Mouse (Mus musculus) heart, postnatal 14 days (tissue): ENCODE measurements at regions not wholly inside any gene's neighbourhood (a gene's known extent, or its start where the extent isn't known, plus 50 kb on each side); places are given as distances from the start of the nearest gene placed in this dataset.

Experiments used
- DNase-seq, 2 experiments: peaks; one replicate each; pipeline ENCODE4 v3.0.0; 2021 to 2022
- intact Hi-C: fragments of 180-260 bp; cut with DNase I; formaldehyde crosslinking; loops from one replicate; pipeline ENCODE4 v1.15.1; 2025

DNA sequence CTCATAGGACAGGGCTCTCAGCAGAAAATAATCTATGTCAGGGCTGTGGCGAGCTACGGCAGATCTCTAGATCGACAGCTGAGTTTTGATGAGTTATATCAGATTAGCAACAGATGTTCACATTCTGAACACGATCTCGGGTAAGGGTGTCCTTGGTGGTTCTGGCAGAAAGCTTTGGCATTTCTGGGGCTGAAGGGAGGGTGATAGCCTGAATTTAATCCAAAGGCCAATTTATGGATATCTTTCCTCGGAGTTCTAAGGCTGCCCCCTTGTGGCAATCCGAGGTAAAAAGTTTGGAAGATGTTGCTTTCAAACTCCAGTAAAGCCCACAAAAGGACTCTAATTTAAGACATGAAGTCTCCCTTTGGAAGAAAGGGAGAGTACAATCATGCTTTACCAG lies 101.3 kb upstream of the Luzp2 start:
- DNase-seq: peak; percentile 1 to 18
- intact Hi-C loops: no loop called here

DNA sequence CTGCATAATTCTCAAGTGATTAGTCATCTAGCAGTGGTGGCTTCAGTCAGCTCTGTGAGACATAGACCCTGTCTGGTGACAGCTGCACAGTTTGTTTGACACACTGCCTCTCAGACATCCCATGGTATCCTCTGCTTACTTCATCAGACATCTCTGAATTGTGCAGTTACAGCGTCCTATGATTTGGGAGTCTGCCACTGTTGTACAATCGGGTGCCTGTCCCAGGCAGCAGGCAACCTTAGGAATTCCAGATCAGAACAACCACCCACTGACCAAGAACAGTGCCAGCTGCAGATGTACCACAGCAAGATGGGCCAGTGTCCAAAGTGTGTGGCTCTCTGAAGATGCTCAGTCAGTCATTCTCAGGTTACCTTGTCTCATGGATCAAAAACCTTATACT lies 100.4 kb upstream of the Luzp2 start:
- no peak for DNase-seq
- intact Hi-C loops: no loop called here

DNA sequence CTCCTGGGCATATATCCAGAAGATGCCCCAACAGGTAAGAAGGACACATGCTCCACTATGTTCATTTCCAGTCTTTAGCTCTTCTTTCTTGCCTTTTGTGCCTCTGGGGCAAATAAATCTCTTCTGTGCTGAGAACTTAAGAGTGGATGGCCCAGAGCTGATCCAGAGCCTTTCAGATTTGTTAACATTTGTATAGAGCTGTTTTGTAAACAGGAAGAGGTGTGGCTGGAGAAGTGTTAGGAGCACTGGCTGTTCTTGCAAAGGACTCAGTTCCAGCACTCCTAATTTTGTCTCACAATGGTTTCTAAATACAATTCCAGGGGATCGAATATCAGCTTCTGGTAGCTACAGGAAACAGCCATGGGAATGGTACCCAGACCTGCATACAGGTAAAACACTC lies 68.0 kb upstream of the Luzp2 start:
- intact Hi-C loops: no loop called here
- no peak for DNase-seq

DNA sequence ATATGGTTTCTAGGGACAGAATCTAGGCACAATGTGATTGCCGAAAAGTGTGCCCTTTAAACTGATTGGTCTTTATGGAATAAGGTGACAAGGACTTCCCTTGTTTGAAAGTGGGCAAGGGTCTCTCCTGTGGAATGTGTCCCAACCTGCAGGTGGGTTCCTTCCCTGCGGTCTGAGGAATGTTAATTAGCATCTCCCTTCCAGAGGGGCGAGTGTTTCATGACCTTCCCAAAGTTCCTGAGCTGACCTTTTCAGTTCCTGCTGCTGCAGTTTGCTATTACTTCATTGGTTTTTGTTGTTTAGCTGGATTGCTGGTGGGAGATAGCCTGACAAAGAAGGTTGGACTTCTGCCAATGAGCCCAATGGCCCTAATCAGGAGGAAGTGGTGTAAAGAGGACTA lies 66.6 kb upstream of the Luzp2 start:
- intact Hi-C loops: no loop called here
- DNase-seq: no peak

DNA sequence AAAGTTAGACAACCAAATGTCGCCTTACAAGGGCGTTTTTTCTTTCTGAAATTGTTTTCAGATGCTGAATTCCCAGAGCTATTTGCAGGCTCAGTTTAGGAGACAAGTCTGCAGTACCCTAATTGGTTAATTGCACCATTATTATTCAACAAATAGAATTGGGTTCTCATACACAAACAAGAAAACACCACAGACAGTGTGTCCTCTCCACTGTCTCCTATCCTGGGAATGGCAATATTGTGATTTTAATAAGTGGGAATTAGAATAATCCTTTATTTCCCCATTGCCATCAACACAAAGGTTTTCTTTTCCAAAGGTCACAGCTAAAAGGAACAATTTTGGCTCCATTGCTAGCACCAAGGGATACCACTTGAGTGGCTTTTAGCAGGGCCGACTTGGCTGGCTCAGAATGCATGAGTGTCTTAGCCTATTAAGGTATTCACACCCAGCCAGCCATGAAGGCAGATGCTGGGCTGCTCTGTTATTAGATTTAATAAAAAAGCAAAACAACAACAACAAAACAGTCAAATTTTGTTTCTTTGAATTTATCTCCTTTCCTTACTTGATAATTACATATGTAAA lies 53.3 kb upstream of the Luzp2 start:
- no peak for DNase-seq
- intact Hi-C loops: no loop called here

DNA sequence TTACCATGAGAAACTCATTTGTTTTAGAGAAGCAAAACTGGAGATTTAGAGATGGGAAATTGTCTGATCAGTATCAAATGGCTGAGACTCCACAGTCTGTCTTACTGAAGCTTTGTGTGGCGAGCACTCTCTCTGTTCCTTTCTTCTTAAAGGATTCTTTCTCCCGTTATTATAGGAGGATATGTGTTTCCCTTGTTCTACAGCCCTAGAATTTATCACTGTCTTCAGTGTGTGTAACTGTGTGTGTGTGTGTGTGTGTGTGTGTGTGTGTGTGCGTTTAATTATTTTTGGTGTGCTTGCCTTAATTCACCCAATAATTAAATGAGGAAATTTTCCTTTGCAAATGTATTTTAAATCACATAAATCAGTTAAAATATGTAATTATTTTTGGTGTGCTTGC lies 52.7 kb upstream of the Luzp2 start:
- intact Hi-C loops: no loop called here

DNA sequence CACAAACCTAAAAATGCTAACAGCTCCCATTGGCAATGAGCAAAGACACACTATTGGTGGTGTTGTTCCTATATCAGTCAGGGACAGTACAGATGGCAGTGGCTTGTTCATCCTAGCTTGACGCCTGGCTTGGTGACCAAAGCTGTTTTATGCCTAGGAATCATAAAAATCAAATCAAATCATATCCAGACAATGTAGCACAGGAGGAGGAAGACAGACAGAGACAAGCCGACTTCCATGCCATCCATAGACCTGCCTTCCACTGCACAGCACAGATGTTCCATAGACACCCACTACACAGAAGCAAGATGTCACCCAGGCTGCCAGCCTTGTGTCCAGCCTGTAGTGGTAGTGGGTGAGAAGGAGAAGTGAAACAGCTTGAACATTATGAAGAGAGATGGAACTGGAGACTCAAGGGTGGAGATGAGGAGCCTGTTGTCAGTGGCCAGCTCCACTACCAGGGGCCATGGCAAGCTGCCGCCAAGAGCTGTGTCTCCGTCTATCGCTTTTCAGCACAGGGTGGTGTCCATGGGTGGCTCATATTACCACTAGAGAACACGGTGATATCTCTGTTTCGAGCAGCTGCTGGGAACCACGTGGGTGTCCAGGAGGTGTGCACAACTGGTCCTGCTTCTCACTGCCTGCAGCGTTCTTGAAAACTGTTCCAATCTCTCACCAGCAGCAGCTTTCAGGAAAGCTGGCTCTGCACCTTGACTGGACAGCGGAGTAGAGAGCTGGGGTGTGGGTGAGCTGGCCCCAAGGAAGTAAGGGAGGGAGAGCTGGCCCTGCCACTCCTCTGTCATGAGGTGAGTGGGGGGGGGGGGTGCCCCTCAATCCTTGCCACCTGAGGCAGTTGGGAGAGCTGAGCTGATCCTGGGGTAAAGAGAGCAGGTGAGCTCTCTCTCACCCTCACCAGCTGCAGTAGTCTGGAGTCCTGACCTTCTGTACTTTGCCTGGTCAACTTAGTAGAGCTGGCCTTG lies 51.5 kb upstream of the Luzp2 start:
- intact Hi-C loops: no loop called here
- no peak for DNase-seq

More for the DNA sequence above, 52.7 kb upstream of the Luzp2 start:
- no peak for DNase-seq
